Mouse (Mus musculus) ovary, postnatal 14 days (tissue): ENCODE measurements at regions not wholly inside any gene's neighbourhood (a gene's known extent, or its start where the extent isn't known, plus 50 kb on each side); places are given as distances from the start of the nearest gene placed in this dataset.

Experiments
- DNase-seq: peaks from one replicate; pipeline ENCODE4 v3.0.0; 2022; ENCODE audit warnings: low spot score

GRCm38 (mm10) chr2:105454353-105454752, 55.2 kb upstream of the Rcn1 start:
- no peak for DNase-seq

- no peak for DNase-seq
Measured at GRCm38 (mm10) chr2:105454836-105455235, 55.7 kb upstream of the Rcn1 start.

GRCm38 (mm10) chr2:105458643-105459042, 59.5 kb upstream of the Rcn1 start:
- no peak for DNase-seq

GRCm38 (mm10) chr2:105459512-105459911, 60.4 kb upstream of the Rcn1 start:
- no peak for DNase-seq

- no peak for DNase-seq
Measured at GRCm38 (mm10) chr2:105465630-105466029, 66.5 kb upstream of the Rcn1 start.

- peak; percentile 24 for DNase-seq
Measured at GRCm38 (mm10) chr2:105468930-105469329, 69.8 kb upstream of the Rcn1 start.

- DNase-seq = no peak
Measured at GRCm38 (mm10) chr2:105476028-105476677, 77.0 kb upstream of the Rcn1 start.

GRCm38 (mm10) chr2:105481990-105482592, 83.0 kb upstream of the Rcn1 start:
- DNase-seq = no peak

GRCm38 (mm10) chr2:105484496-105484895, 85.4 kb upstream of the Rcn1 start:
- DNase-seq = no peak

GRCm38 (mm10) chr2:105485286-105485685, 86.2 kb upstream of the Rcn1 start:
- DNase-seq = no peak

- no peak for DNase-seq
Measured at GRCm38 (mm10) chr2:105495796-105496195, 96.7 kb upstream of the Rcn1 start.

GRCm38 (mm10) chr2:105504197-105504596, 105.1 kb upstream of the Rcn1 start:
- no peak for DNase-seq

- DNase-seq = no peak
Measured at GRCm38 (mm10) chr2:105505554-105505953, 106.4 kb upstream of the Rcn1 start.

- DNase-seq = no peak
Measured at GRCm38 (mm10) chr2:105507160-105507559, 108.0 kb upstream of the Rcn1 start.

GRCm38 (mm10) chr2:105510816-105511215, 111.7 kb upstream of the Rcn1 start:
- no peak for DNase-seq

- no peak for DNase-seq
Measured at GRCm38 (mm10) chr2:105511690-105512089, 112.6 kb upstream of the Rcn1 start.

- no peak for DNase-seq
Measured at GRCm38 (mm10) chr2:105514226-105514625, 115.1 kb upstream of the Rcn1 start.

- no peak for DNase-seq
Measured at GRCm38 (mm10) chr2:105514881-105515280, 115.8 kb upstream of the Rcn1 start.

GRCm38 (mm10) chr2:105515326-105515725, 116.2 kb upstream of the Rcn1 start:
- no peak for DNase-seq

GRCm38 (mm10) chr2:105516267-105517133, 117.4 kb upstream of the Rcn1 start:
- DNase-seq = no peak

GRCm38 (mm10) chr2:105521841-105522240, 122.7 kb upstream of the Rcn1 start:
- DNase-seq = no peak

- peak; percentile 23 for DNase-seq
Measured at GRCm38 (mm10) chr2:105523297-105523802, 124.2 kb upstream of the Rcn1 start.

- DNase-seq = no peak
Measured at GRCm38 (mm10) chr2:105525111-105525610, 126.0 kb upstream of the Rcn1 start.
